Mouse (Mus musculus): ENCODE data around the gene Btf3l4.

The Btf3l4 gene

GRCm38 (mm10) chr4:108811550-108811949 is 21.9 kb downstream of the Btf3l4 start:
- DNase-seq = no peak

- no peak for DNase-seq
Observed at GRCm38 (mm10) chr4:108811142-108811541, 22.3 kb downstream of the Btf3l4 start.

- no peak for DNase-seq
Observed at GRCm38 (mm10) chr4:108803535-108803934, 29.9 kb downstream of the Btf3l4 start.

- DNase-seq = peak; percentile 80
Observed at GRCm38 (mm10) chr4:108798083-108798830, 35.2 kb downstream of the Btf3l4 start.

- peak; percentile 27 for DNase-seq
Observed at GRCm38 (mm10) chr4:108796701-108797100, 36.7 kb downstream of the Btf3l4 start.

GRCm38 (mm10) chr4:108793941-108794340 is 39.5 kb downstream of the Btf3l4 start:
- no peak for DNase-seq

GRCm38 (mm10) chr4:108790507-108790906 is 42.9 kb downstream of the Btf3l4 start:
- DNase-seq = no peak

GRCm38 (mm10) chr4:108789258-108789936 is 44.0 kb downstream of the Btf3l4 start:
- no peak for DNase-seq

- DNase-seq = no peak
Observed at GRCm38 (mm10) chr4:108782421-108783085, 50.9 kb downstream of the Btf3l4 start.

- no peak for DNase-seq
Observed at GRCm38 (mm10) chr4:108781596-108781995, 51.8 kb downstream of the Btf3l4 start.

- no peak for DNase-seq
Observed at GRCm38 (mm10) chr4:108780864-108781205, 52.6 kb downstream of the Btf3l4 start.

- DNase-seq = peak; percentile 90
Observed at GRCm38 (mm10) chr4:108780057-108780863, 53.2 kb downstream of the Btf3l4 start, which contains the start of gene Zfyve9. Gene Zfyve9, minus strand, starts transcription at chr4:108780798.

- DNase-seq = no peak
Observed at GRCm38 (mm10) chr4:108779763-108780056, 53.7 kb downstream of the Btf3l4 start.

- no peak for DNase-seq
Observed at GRCm38 (mm10) chr4:108768527-108768926, 64.9 kb downstream of the Btf3l4 start.

Data from kidney, postnatal 14 days (tissue).